Mouse (Mus musculus): ENCODE measurements around the gene Hnf1a. TPM values are rescaled to one million over a fixed set of nuclear protein-coding genes. Genes with fewer than 3 reads are reported as not detected.
A peak's percentile ranks its signal among the peaks of the same experiment; 100 is the strongest.
"Not testable (repeated sequence)": the region's sequence is repeated elsewhere in the genome, so short reads cannot be mapped to it uniquely, and the experiment has no call there.

Hnf1a gene
- polyA plus RNA-seq, 1 experiment, result not detected

GRCm38 (mm10) chr5:114945072-114945471, 25.8 kb downstream of the Hnf1a start:
- no peak overlapping the region for H3K4me2 ChIP-seq (ENCODE audit: low read depth)
- H3K79me2 ChIP-seq (ENCODE audit: control insufficient read depth, insufficient read depth), result peaks cover 12% of the 10 kb centered on the region
- no peak overlapping the region for H3K4me3 ChIP-seq
- H3K27me3 ChIP-seq (ENCODE audit: control insufficient read depth, insufficient read depth, insufficient read length), result no peaks in the 10 kb centered on the region
- TF ChIP-seq MAX (IDR thresholded peaks at IDR 0.05; ENCODE audit: low read depth), result no peak
- TF ChIP-seq TCF12 (IDR thresholded peaks at IDR 0.05; ENCODE audit: insufficient read depth, poor library complexity, severe bottlenecking), result no peak
- no peak for TF ChIP-seq POLR2A (IDR thresholded peaks at IDR 0.05; ENCODE audit: insufficient read length, low read depth)
- TF ChIP-seq MYOG (IDR thresholded peaks at IDR 0.05; ENCODE audit: control insufficient read depth in 1 of 3, insufficient read depth in 1 of 3, insufficient read length in 2 of 3, low read depth in 2 of 3), result no peak
- no peak for TF ChIP-seq POLR2AphosphoS2 (IDR thresholded peaks at IDR 0.05; ENCODE audit: insufficient read length, low read depth)
- no peak for TF ChIP-seq REST (IDR thresholded peaks at IDR 0.05; ENCODE audit: insufficient read depth, insufficient read length)
- no peak for TF ChIP-seq USF1 (IDR thresholded peaks at IDR 0.05; ENCODE audit: low read depth)
- TF ChIP-seq TCF3 (IDR thresholded peaks at IDR 0.05; ENCODE audit: insufficient read length, low read depth), result no peak
- TF ChIP-seq CEBPB (IDR thresholded peaks at IDR 0.05; ENCODE audit: insufficient read depth, poor library complexity, severe bottlenecking), result no peak
- no peak for TF ChIP-seq MYOD1 (IDR thresholded peaks at IDR 0.05; ENCODE audit: control insufficient read depth in 1 of 3, insufficient read length in 2 of 3, low read depth in 2 of 3)
- no peak for TF ChIP-seq E2F4 (IDR thresholded peaks at IDR 0.05; ENCODE audit: insufficient read depth)
- TF ChIP-seq SRF (IDR thresholded peaks at IDR 0.05; ENCODE audit: control insufficient read depth, insufficient read length, low read depth), result no peak
- no peak overlapping the region for H3ac ChIP-seq (ENCODE audit: control insufficient read depth, insufficient read length)
- peaks cover 5% of the 10 kb centered on the region for H3K36me3 ChIP-seq (ENCODE audit: control insufficient read depth, insufficient read depth)

- no peak for TF ChIP-seq TCF12 (IDR thresholded peaks at IDR 0.05; ENCODE audit: insufficient read depth, poor library complexity, severe bottlenecking)
- TF ChIP-seq REST (IDR thresholded peaks at IDR 0.05; ENCODE audit: insufficient read depth, insufficient read length), result no peak
- no peak for TF ChIP-seq MYOG (IDR thresholded peaks at IDR 0.05; ENCODE audit: control insufficient read depth in 1 of 3, insufficient read depth in 1 of 3, insufficient read length in 2 of 3, low read depth in 2 of 3)
- no peak for TF ChIP-seq SRF (IDR thresholded peaks at IDR 0.05; ENCODE audit: control insufficient read depth, insufficient read length, low read depth)
- no peak for TF ChIP-seq POLR2A (IDR thresholded peaks at IDR 0.05; ENCODE audit: insufficient read length, low read depth)
- peak; percentile 60 for TF ChIP-seq USF1 (IDR thresholded peaks at IDR 0.05; ENCODE audit: low read depth)
- Histone ChIP-seq H3K4me3 (peak overlapping the region; percentile 66), H3K27me3 (ENCODE audit: control insufficient read depth, insufficient read depth, insufficient read length) (no peaks in the 10 kb centered on the region), H3K79me2 (ENCODE audit: control insufficient read depth, insufficient read depth) (peaks cover 12% of the 10 kb centered on the region), H3K4me2 (ENCODE audit: low read depth) (peak overlapping the region; percentile 70), H3ac (ENCODE audit: control insufficient read depth, insufficient read length) (peak overlapping the region; percentile 59), H3K36me3 (ENCODE audit: control insufficient read depth, insufficient read depth) (peaks cover 5% of the 10 kb centered on the region)
Measured at GRCm38 (mm10) chr5:114942766-114943130, 28.1 kb downstream of the Hnf1a start.

GRCm38 (mm10) chr5:114942074-114942765, 28.7 kb downstream of the Hnf1a start, which contains the start of gene 2210016L21Rik:
TSS of gene 2210016L21Rik (plus strand) at chr5:114942158.
- Histone ChIP-seq H3ac (ENCODE audit: control insufficient read depth, insufficient read length) (peak within 1 kb of the TSS; percentile 59), H3K79me2 (ENCODE audit: control insufficient read depth, insufficient read depth) (peaks cover 12% of the 10 kb centered on the region), H3K4me3 (peak within 1 kb of the TSS; percentile 66), H3K4me2 (ENCODE audit: low read depth) (peak within 1 kb of the TSS; percentile 93), H3K36me3 (ENCODE audit: control insufficient read depth, insufficient read depth) (peaks cover 5% of the 10 kb centered on the region), H3K27me3 (ENCODE audit: control insufficient read depth, insufficient read depth, insufficient read length) (no peaks in the 10 kb centered on the region)
- TF ChIP-seq POLR2AphosphoS2 (IDR thresholded peaks at IDR 0.05; ENCODE audit: insufficient read length, low read depth), result peak; percentile 80
- peak; percentile 99 for TF ChIP-seq USF1 (IDR thresholded peaks at IDR 0.05; ENCODE audit: low read depth)
- peak; percentile 26 for TF ChIP-seq SRF (IDR thresholded peaks at IDR 0.05; ENCODE audit: control insufficient read depth, insufficient read length, low read depth)
- TF ChIP-seq MYOD1 (IDR thresholded peaks at IDR 0.05; ENCODE audit: control insufficient read depth in 1 of 3, insufficient read length in 2 of 3, low read depth in 2 of 3), result no peak
- TF ChIP-seq REST (IDR thresholded peaks at IDR 0.05; ENCODE audit: insufficient read depth, insufficient read length), result no peak
- TF ChIP-seq POLR2A (IDR thresholded peaks at IDR 0.05; ENCODE audit: insufficient read length, low read depth), result peak; percentile 88

GRCm38 (mm10) chr5:114941138-114941537, 29.8 kb downstream of the Hnf1a start:
- H3ac ChIP-seq (ENCODE audit: control insufficient read depth, insufficient read length); H3K36me3 ChIP-seq (ENCODE audit: control insufficient read depth, insufficient read depth); H3K27me3 ChIP-seq (ENCODE audit: control insufficient read depth, insufficient read depth, insufficient read length): not testable (repeated sequence)
- Histone ChIP-seq H3K4me2 (ENCODE audit: low read depth) (peak overlapping the region; percentile 93), H3K79me2 (ENCODE audit: control insufficient read depth, insufficient read depth) (peaks cover 12% of the 10 kb centered on the region), H3K4me3 (peak overlapping the region; percentile 66)

- no peaks in the 10 kb centered on the region for H3K36me3 ChIP-seq (ENCODE audit: control insufficient read depth, insufficient read depth)
- H3K27me3 ChIP-seq (ENCODE audit: control insufficient read depth, insufficient read depth, insufficient read length), result no peaks in the 10 kb centered on the region
Measured at GRCm38 (mm10) chr5:114935838-114936237, 35.1 kb downstream of the Hnf1a start.

More at GRCm38 (mm10) chr5:114935838-114936237, 35.1 kb downstream of the Hnf1a start:
- H3K4me2 ChIP-seq (ENCODE audit: low read depth), result no peak overlapping the region
- H3K4me3 ChIP-seq, result no peak overlapping the region
- TF ChIP-seq USF1 (IDR thresholded peaks at IDR 0.05; ENCODE audit: low read depth) (no peak), REST (IDR thresholded peaks at IDR 0.05; ENCODE audit: insufficient read depth, insufficient read length) (no peak), MAX (IDR thresholded peaks at IDR 0.05; ENCODE audit: low read depth) (no peak), TCF3 (IDR thresholded peaks at IDR 0.05; ENCODE audit: insufficient read length, low read depth) (no peak), SRF (IDR thresholded peaks at IDR 0.05; ENCODE audit: control insufficient read depth, insufficient read length, low read depth) (no peak), TCF12 (IDR thresholded peaks at IDR 0.05; ENCODE audit: insufficient read depth, poor library complexity, severe bottlenecking) (no peak), POLR2A (IDR thresholded peaks at IDR 0.05; ENCODE audit: insufficient read length, low read depth) (no peak), MYOD1 (IDR thresholded peaks at IDR 0.05; ENCODE audit: control insufficient read depth in 1 of 3, insufficient read length in 2 of 3, low read depth in 2 of 3) (no peak), CEBPB (IDR thresholded peaks at IDR 0.05; ENCODE audit: insufficient read depth, poor library complexity, severe bottlenecking) (no peak), POLR2AphosphoS2 (IDR thresholded peaks at IDR 0.05; ENCODE audit: insufficient read length, low read depth) (no peak), E2F4 (IDR thresholded peaks at IDR 0.05; ENCODE audit: insufficient read depth) (no peak), MYOG (IDR thresholded peaks at IDR 0.05; ENCODE audit: control insufficient read depth in 1 of 3, insufficient read depth in 1 of 3, insufficient read length in 2 of 3, low read depth in 2 of 3) (no peak)
- H3ac ChIP-seq (ENCODE audit: control insufficient read depth, insufficient read length), result no peak overlapping the region
- no peaks in the 10 kb centered on the region for H3K79me2 ChIP-seq (ENCODE audit: control insufficient read depth, insufficient read depth)

All from myocyte (in vitro differentiated cells).